12 mouse cellular contexts compared by ENCODE assay signal in genomic region chr4:133488619-133489392, GRCm38 (mm10). TPM values are rescaled to one million over a fixed set of nuclear protein-coding genes. Genes with fewer than 3 reads are reported as not detected.
DNase-seq lines count a peak whose midpoint lies in the region; ATAC-seq and TF ChIP-seq lines count a peak whose summit lies in the region.
"Had no signal": no experiment of that assay in that cellular context is flagged by ENCODE, and none has a peak within 500 bp of the region (broad histone marks: within the 10 kb centered on the region; RNA-seq: fewer than 3 reads in every experiment).

No protein-coding gene starts in this region.

- no peaks in the 10 kb centered on the region for H3K9me3 ChIP-seq in hindbrain, embryonic 10.5 days
- no peaks in the 10 kb centered on the region for H3K9me3 ChIP-seq in hindbrain, embryonic 14.5 days (ENCODE audit: control insufficient read depth, low read length)
- H3K9me3 ChIP-seq in MEL (replicated peaks; ENCODE audit: insufficient read depth, low read length): no peaks in the 10 kb centered on the region
- no peaks in the 10 kb centered on the region for H3K9me3 ChIP-seq in kidney, postnatal 0 days (replicated peaks; ENCODE audit: low read length)
- H3K9me3 ChIP-seq in lung, postnatal 0 days (ENCODE audit: low read length): no peaks in the 10 kb centered on the region

- no peak overlapping the region for H3K9ac ChIP-seq in hindbrain, embryonic 14.5 days
- H3K9ac ChIP-seq in MEL (ENCODE audit: control insufficient read depth, low read depth, low read length, poor library complexity, severe bottlenecking): no peak overlapping the region
- H3K9ac ChIP-seq in kidney, postnatal 0 days (ENCODE audit: low read depth, low read length): no peak overlapping the region
- H3K9ac ChIP-seq in lung, postnatal 0 days (replicated peaks; ENCODE audit: low read depth): no peak overlapping the region

- peaks cover 19% of the 10 kb centered on the region for H3K27me3 ChIP-seq in hindbrain, embryonic 10.5 days (ENCODE audit: insufficient read depth, poor library complexity, severe bottlenecking)
- H3K27me3 ChIP-seq in hindbrain, embryonic 14.5 days (ENCODE audit: control insufficient read depth, insufficient read depth, low read length): peaks cover 12% of the 10 kb centered on the region
- no peaks in the 10 kb centered on the region for H3K27me3 ChIP-seq in MEL (ENCODE audit: control insufficient read depth in 1 of 2, insufficient read depth in 2 of 2, low read length in 2 of 2)
- no peaks in the 10 kb centered on the region for H3K27me3 ChIP-seq in kidney, postnatal 0 days (ENCODE audit: insufficient read depth, low read length)
- no peaks in the 10 kb centered on the region for H3K27me3 ChIP-seq in lung, postnatal 0 days (replicated peaks; ENCODE audit: insufficient read depth, low read length)

- peak overlapping the region; percentile 64; the same call in 1 of the 2 replicates for H3K27ac ChIP-seq in hindbrain, embryonic 10.5 days
- H3K27ac ChIP-seq in hindbrain, embryonic 14.5 days: no peak overlapping the region
- no peak overlapping the region for H3K27ac ChIP-seq in MEL (ENCODE audit: control insufficient read depth, low read depth, low read length)
- H3K27ac ChIP-seq in kidney, postnatal 0 days: peak overlapping the region; percentile 36; the same call in 1 of the 2 replicates
- H3K27ac ChIP-seq in lung, postnatal 0 days (ENCODE audit: low read length): peak overlapping the region; percentile 86

- no peak for ATAC-seq in hindbrain, embryonic 14.5 days (ENCODE audit: low FRiP score)
- ATAC-seq in kidney, postnatal 0 days (replicated peaks; ENCODE audit: low FRiP score, low read depth): no peak
- peak; percentile 9; the same call in 1 of the 2 replicates for ATAC-seq in lung, postnatal 0 days
- no peak for ATAC-seq in inflammation-experienced regulatory T-cells, adult 6 months

- no peak for DNase-seq in hindbrain, embryonic 10.5 days (ENCODE audit: low spot score)
- no peak for DNase-seq in hindbrain, embryonic 14.5 days (ENCODE audit: low spot score)
- no peak for DNase-seq in MEL (ENCODE audit: low read depth, low spot score)
- no peak for DNase-seq in kidney, postnatal 0 days (ENCODE audit: low spot score)
- DNase-seq in lung, postnatal 0 days (ENCODE audit: low spot score): peak; percentile 32
- no peak for DNase-seq in c-Kit-positive CD71-positive TER-119-positive erythroid progenitor cells, embryonic 14.5 days (ENCODE audit: low spot score)
- no peak for DNase-seq in frontal cortex, postnatal 14 days (ENCODE audit: low spot score in 2 of 2)
- DNase-seq: left cerebral cortex, postnatal 4 days; thymus, postnatal 25 days had no signal

- H3K4me3 ChIP-seq in hindbrain, embryonic 10.5 days: no peak overlapping the region
- H3K4me3 ChIP-seq in hindbrain, embryonic 14.5 days (replicated peaks; ENCODE audit: low read length): no peak overlapping the region
- H3K4me3 ChIP-seq in MEL (ENCODE audit: control insufficient read depth in 1 of 2, insufficient read depth in 1 of 2, low read depth in 2 of 2, low read length in 2 of 2): no peak overlapping the region
- H3K4me3 ChIP-seq in kidney, postnatal 0 days (replicated peaks; ENCODE audit: low read depth, low read length): no peak overlapping the region
- no peak overlapping the region for H3K4me3 ChIP-seq in lung, postnatal 0 days (ENCODE audit: low read depth, low read length)

- no peak for TF ChIP-seq EP300 in MEL (IDR thresholded peaks at IDR 0.05; ENCODE audit: low read depth in 1 of 2, low read length in 2 of 2)
- TF ChIP-seq EP300 in lung, postnatal 0 days (IDR thresholded peaks at IDR 0.05): peak; percentile 51; the same call in 1 of the 2 replicates

- peaks cover 30% of the 10 kb centered on the region for H3K4me1 ChIP-seq in hindbrain, embryonic 10.5 days (replicated peaks)
- 0 out of 2 replicates have a peak, but pooled peaks cover 5% of the 10 kb centered on the region for H3K4me1 ChIP-seq in hindbrain, embryonic 14.5 days (replicated peaks; ENCODE audit: control insufficient read depth, insufficient read depth, low read length)
- peaks cover 0 to 10% of the 10 kb centered on the region in 2 experiments; a peak in 2 of 4 replicates for H3K4me1 ChIP-seq in MEL (ENCODE audit: control insufficient read depth in 1 of 2, insufficient read depth in 2 of 2, low read length in 2 of 2)
- peaks cover 5% of the 10 kb centered on the region; the same call in 1 of the 2 replicates for H3K4me1 ChIP-seq in kidney, postnatal 0 days (replicated peaks; ENCODE audit: insufficient read depth, low read length)
- peaks cover 6% of the 10 kb centered on the region; the same call in 1 of the 2 replicates for H3K4me1 ChIP-seq in lung, postnatal 0 days (ENCODE audit: insufficient read depth, low read depth, low read length)

- no peaks in the 10 kb centered on the region for H3K79me2 ChIP-seq in MEL (ENCODE audit: control insufficient read depth, insufficient read depth, low read length, poor library complexity)

- TF ChIP-seq POLR2A in MEL (IDR thresholded peaks at IDR 0.05; ENCODE audit: control insufficient read depth in 1 of 2, insufficient read depth in 1 of 2, low read depth in 1 of 2, low read length in 2 of 2, poor library complexity in 1 of 2): no peak

- no peak overlapping the region for H3K4me2 ChIP-seq in hindbrain, embryonic 14.5 days (replicated peaks)
- H3K4me2 ChIP-seq in kidney, postnatal 0 days (ENCODE audit: low read length): no peak overlapping the region
- no peak overlapping the region for H3K4me2 ChIP-seq in lung, postnatal 0 days (replicated peaks; ENCODE audit: low read depth, low read length)

- TF ChIP-seq RAD21 in MEL (IDR thresholded peaks at IDR 0.05; ENCODE audit: low read depth, low read length): no peak

- no peak for TF ChIP-seq CTCF in MEL (IDR thresholded peaks at IDR 0.05 in 2 of 3, conservative IDR thresholded peaks at IDR 0.05 in 1 of 3; ENCODE audit: control insufficient read depth in 1 of 3, insufficient read depth in 1 of 3, low read depth in 2 of 3, low read length in 3 of 3, poor library complexity in 1 of 3, severe bottlenecking in 1 of 3)
- no peak for TF ChIP-seq CTCF in kidney, postnatal 0 days (IDR thresholded peaks at IDR 0.05; ENCODE audit: low read depth)
- TF ChIP-seq CTCF in lung, postnatal 0 days (IDR thresholded peaks at IDR 0.05): no peak

- H3K36me3 ChIP-seq in hindbrain, embryonic 10.5 days: no peaks in the 10 kb centered on the region
- no peaks in the 10 kb centered on the region for H3K36me3 ChIP-seq in hindbrain, embryonic 14.5 days (replicated peaks; ENCODE audit: control insufficient read depth, insufficient read depth)
- H3K36me3 ChIP-seq in MEL (ENCODE audit: control insufficient read depth in 1 of 2, insufficient read depth in 2 of 2, low read length in 2 of 2): no peaks in the 10 kb centered on the region
- no peaks in the 10 kb centered on the region for H3K36me3 ChIP-seq in kidney, postnatal 0 days (ENCODE audit: insufficient read depth, low read length)
- H3K36me3 ChIP-seq in lung, postnatal 0 days (ENCODE audit: insufficient read depth, low read length): no peaks in the 10 kb centered on the region

- WGBS in hindbrain, embryonic 10.5 days: 85% methylated on average over 20 of the region's 20 CpGs
- 85% methylated on average over 20 of the region's 20 CpGs for WGBS in hindbrain, embryonic 14.5 days
- 60% methylated on average over 20 of the region's 20 CpGs for WGBS in kidney, postnatal 0 days
- 65% methylated on average over 20 of the region's 20 CpGs for WGBS in lung, postnatal 0 days

RNA-seq across cellular contexts. Expression of gene Tent5b, which starts 8.9 kb away (rescaled TPM):
- polyA plus RNA-seq in hindbrain, embryonic 10.5 days (2016; fragmentation: Nextera tagmentation; extraction: Ambion mirVana): 1.2 and 2.1 TPM in 2 replicates
- 0.09 and 0.16 TPM in 2 replicates for polyA plus RNA-seq in hindbrain, embryonic 14.5 days (2014; fragmentation: Nextera tagmentation; extraction: Ambion mirVana)
- 3.5 and 3.6 TPM in 2 replicates for total RNA-seq in MEL (2012; rRNA removed)
- 1 to 10 TPM in 1 of 2 experiments, not detected in 1; 2.5 TPM for polyA plus RNA-seq in MEL (2012; ENCODE audit: insufficient read depth in 1 of 2, insufficient read length in 2 of 2, low read depth in 1 of 2, low replicate concordance in 2 of 2, missing spikeins in 1 of 2)
- polyA plus RNA-seq in kidney, postnatal 0 days (2015; fragmentation: Nextera tagmentation; extraction: Ambion mirVana): 2.7 and 2.8 TPM in 2 replicates
- polyA plus RNA-seq in lung, postnatal 0 days (2015; fragmentation: Nextera tagmentation; extraction: Ambion mirVana): 11.0 and 19.1 TPM in 2 replicates
- polyA plus RNA-seq in inflammation-experienced regulatory T-cells, adult 6 months (2017; shearing (Covaris generic)): not detected
- total RNA-seq: common myeloid progenitor, adult 5-6 weeks; left cerebral cortex, postnatal 4 days had no signal

RNA-seq across cellular contexts. Expression of gene Trnp1, which starts 9.5 kb away (rescaled TPM):
- 1.1 and 1.3 TPM in 2 replicates for polyA plus RNA-seq in hindbrain, embryonic 10.5 days (2016; fragmentation: Nextera tagmentation; extraction: Ambion mirVana)
- polyA plus RNA-seq in hindbrain, embryonic 14.5 days (2014; fragmentation: Nextera tagmentation; extraction: Ambion mirVana): 12.3 and 14.8 TPM in 2 replicates
- total RNA-seq in MEL (2012; rRNA removed): 0.92 and 1.6 TPM in 2 replicates
- 1 to 10 TPM in 1 of 2 experiments, not detected in 1; 1.6 TPM for polyA plus RNA-seq in MEL (2012; ENCODE audit: insufficient read depth in 1 of 2, insufficient read length in 2 of 2, low read depth in 1 of 2, low replicate concordance in 2 of 2, missing spikeins in 1 of 2)
- 1.4 and 1.5 TPM in 2 replicates for polyA plus RNA-seq in kidney, postnatal 0 days (2015; fragmentation: Nextera tagmentation; extraction: Ambion mirVana)
- 1.1 and 1.4 TPM in 2 replicates for polyA plus RNA-seq in lung, postnatal 0 days (2015; fragmentation: Nextera tagmentation; extraction: Ambion mirVana)
- not detected for polyA plus RNA-seq in inflammation-experienced regulatory T-cells, adult 6 months (2017; shearing (Covaris generic))
- total RNA-seq: common myeloid progenitor, adult 5-6 weeks had no signal

RNA-seq across cellular contexts. Expression of gene Kdf1, which starts 30.0 kb away (rescaled TPM):
- 3.9 and 5.6 TPM in 2 replicates for polyA plus RNA-seq in hindbrain, embryonic 10.5 days (2016; fragmentation: Nextera tagmentation; extraction: Ambion mirVana)
- polyA plus RNA-seq in hindbrain, embryonic 14.5 days (2014; fragmentation: Nextera tagmentation; extraction: Ambion mirVana): 0.16 TPM in 1 of 2 replicates, not detected in the other
- 0.12 TPM in 1 of 2 replicates, not detected in the other for total RNA-seq in MEL (2012; rRNA removed)
- polyA plus RNA-seq in MEL (2012; ENCODE audit: insufficient read depth in 1 of 2, insufficient read length in 2 of 2, low read depth in 1 of 2, low replicate concordance in 2 of 2, missing spikeins in 1 of 2): under 1 TPM in 1 of 2 experiments, not detected in 1; 0.04 TPM
- polyA plus RNA-seq in kidney, postnatal 0 days (2015; fragmentation: Nextera tagmentation; extraction: Ambion mirVana): 38.6 and 38.7 TPM in 2 replicates
- polyA plus RNA-seq in lung, postnatal 0 days (2015; fragmentation: Nextera tagmentation; extraction: Ambion mirVana): 24.8 TPM in 2 replicates
- polyA plus RNA-seq in inflammation-experienced regulatory T-cells, adult 6 months (2017; shearing (Covaris generic)): under 1 TPM in 2 of 3 experiments, not detected in 1; 0.41 to 0.48 TPM
- total RNA-seq: common myeloid progenitor, adult 5-6 weeks; heart, postnatal 25 days had no signal

RNA-seq across cellular contexts. Expression of gene Nudc, which starts 57.0 kb away (rescaled TPM):
- 438 and 476 TPM in 2 replicates for polyA plus RNA-seq in hindbrain, embryonic 10.5 days (2016; fragmentation: Nextera tagmentation; extraction: Ambion mirVana)
- 170 and 176 TPM in 2 replicates for polyA plus RNA-seq in hindbrain, embryonic 14.5 days (2014; fragmentation: Nextera tagmentation; extraction: Ambion mirVana)
- 504 and 516 TPM in 2 replicates for total RNA-seq in MEL (2012; rRNA removed)
- polyA plus RNA-seq in MEL (2012; ENCODE audit: insufficient read depth in 1 of 2, insufficient read length in 2 of 2, low read depth in 1 of 2, low replicate concordance in 2 of 2, missing spikeins in 1 of 2): 100 to 1,000 TPM in 1 of 2 experiments, not detected in 1; 732 TPM
- polyA plus RNA-seq in kidney, postnatal 0 days (2015; fragmentation: Nextera tagmentation; extraction: Ambion mirVana): 200 and 219 TPM in 2 replicates
- 130 and 154 TPM in 2 replicates for polyA plus RNA-seq in lung, postnatal 0 days (2015; fragmentation: Nextera tagmentation; extraction: Ambion mirVana)
- polyA plus RNA-seq in inflammation-experienced regulatory T-cells, adult 6 months (2017; shearing (Covaris generic)): 10 to 100 TPM; 32.6 to 44.0 (median 40.6) TPM

Comparison
In these comparisons a context has a peak if more than half of its experiments do, and no peak if none do; other contexts are left out.
1. H3K27ac ChIP-seq: peak in hindbrain, embryonic 10.5 days (single experiment), kidney, postnatal 0 days (single experiment) and lung, postnatal 0 days (single experiment); none in hindbrain, embryonic 14.5 days (single experiment) and MEL (single experiment).